Mouse (Mus musculus): ENCODE measurements at regions not wholly inside any gene's neighbourhood (a gene's known extent, or its start where the extent isn't known, plus 50 kb on each side); places are given as distances from the start of the nearest gene placed in this dataset.

DNA sequence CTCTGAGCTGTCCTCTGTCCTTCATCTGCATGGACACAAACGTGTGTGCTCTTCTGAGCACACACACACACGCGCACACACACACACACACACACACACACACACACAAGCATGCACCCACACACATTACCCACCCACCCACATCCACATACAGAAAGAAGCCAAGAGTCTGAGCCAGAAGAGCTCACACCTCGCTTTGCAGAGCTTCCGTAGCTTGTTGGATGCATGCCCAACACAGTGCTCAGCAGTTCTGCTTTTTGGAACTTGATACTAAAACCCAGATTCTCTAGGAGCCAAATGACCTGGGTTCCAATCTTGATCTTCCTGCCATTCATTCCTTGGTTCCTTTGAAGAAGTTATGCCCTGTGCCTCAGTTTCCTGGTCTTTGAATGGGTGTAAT, 182.4 kb upstream of the Gm4791 start:
- TF ChIP-seq POLR2A (IDR thresholded peaks at IDR 0.05; ENCODE audit: control insufficient read depth, low read depth, low read length) (no peak), CTCF (IDR thresholded peaks at IDR 0.05; ENCODE audit: control insufficient read depth, insufficient read depth, insufficient replicate concordance, low read depth, low read length) (no peak)

Measured in testis, adult 2 months (tissue).